Mouse (Mus musculus) neural tube, embryonic 15.5 days (tissue): ENCODE data around the gene Scly. TPM values are rescaled to one million over a fixed set of nuclear protein-coding genes. Genes with fewer than 3 reads are reported as not detected.

ENCODE experiments used
- ATAC-seq: fragments of 200-750 bp; cut with Nextera tagmentation; 2 replicates; pipeline ENCODE4 v1.8.0; 2017; ENCODE audit warnings: mild to moderate bottlenecking, moderate TSS enrichment, moderate library complexity; ENCODE audit not compliant: low FRiP score
- H3K27ac ChIP-seq: fragments of 300-500 bp; sonication (generic); replicated peaks from 2 replicates; pipeline ENCODE4 v1.5.1; 2015; ENCODE audit warnings: mild to moderate bottlenecking, inconsistent platforms
- H3K27me3 ChIP-seq: fragments of 300-500 bp; sonication (generic); replicated peaks from 2 replicates; pipeline ENCODE4 v1.6.1; 2015; ENCODE audit warnings: inconsistent platforms
- H3K36me3 ChIP-seq: fragments of 300-500 bp; sonication (generic); 2 replicates; pipeline ENCODE4 v1.6.1; 2015; ENCODE audit warnings: inconsistent platforms
- H3K4me1 ChIP-seq: fragments of 300-500 bp; sonication (generic); 2 replicates; pipeline ENCODE4 v1.6.1; 2015; ENCODE audit warnings: inconsistent platforms
- H3K4me2 ChIP-seq: fragments of 300-500 bp; sonication (generic); 2 replicates; pipeline ENCODE4 v1.6.1; 2015; ENCODE audit warnings: inconsistent platforms, mild to moderate bottlenecking, moderate library complexity
- H3K4me3 ChIP-seq: fragments of 300-500 bp; sonication (generic); replicated peaks from 2 replicates; pipeline ENCODE4 v1.5.1; 2015; ENCODE audit warnings: mild to moderate bottlenecking, inconsistent platforms
- H3K9ac ChIP-seq: fragments of 300-500 bp; sonication (generic); replicated peaks from 2 replicates; pipeline ENCODE4 v1.6.1; 2015; ENCODE audit warnings: mild to moderate bottlenecking, inconsistent platforms
- H3K9me3 ChIP-seq: fragments of 300-500 bp; sonication (generic); replicated peaks from 2 replicates; pipeline ENCODE4 v1.6.1; 2016; ENCODE audit warnings: inconsistent platforms
- WGBS: fragments of 180-500 bp; shearing (Covaris S2); methylation state at CpG from one replicate; pipeline ENCODE4 v1.1.7; 2015; ENCODE audit warnings: mixed read lengths; 5-methylcytosine and 5-hydroxymethylcytosine counted together
- polyA plus RNA-seq: library from polyadenylated mRNA; unstranded; fragments of >200 nt; fragmentation: Nextera tagmentation; extraction: Ambion mirVana; gene quantifications from 2 replicates; pipeline ENCODE4 v1.2.1, GENCODE M21; 2015

The Scly gene
- polyA plus RNA-seq, 1 experiment from 2014 or later, result 16.3 TPM

- peaks cover 47% of the 10 kb centered on the region for H3K36me3 ChIP-seq
- H3K27ac ChIP-seq, result no peak overlapping the region
- H3K4me1 ChIP-seq, result no peaks in the 10 kb centered on the region
- no peak for ATAC-seq
- H3K9me3 ChIP-seq, result no peaks in the 10 kb centered on the region
- 91% methylated on average over 4 of the region's 4 CpGs for WGBS
- no peak overlapping the region for H3K4me2 ChIP-seq
- H3K4me3 ChIP-seq, result no peak overlapping the region
- H3K27me3 ChIP-seq, result no peaks in the 10 kb centered on the region
- H3K9ac ChIP-seq, result no peak overlapping the region
Observed at GRCm38 (mm10) chr1:91304621-91305020, 6.5 kb downstream of the Scly start.

- Histone ChIP-seq H3K27ac (no peak overlapping the region), H3K27me3 (no peaks in the 10 kb centered on the region), H3K9ac (no peak overlapping the region), H3K4me3 (no peak overlapping the region), H3K4me2 (no peak overlapping the region), H3K36me3 (peaks cover 57% of the 10 kb centered on the region), H3K9me3 (no peaks in the 10 kb centered on the region), H3K4me1 (no peaks in the 10 kb centered on the region)
- WGBS, result 91% methylated on average over 13 of the region's 13 CpGs
- ATAC-seq, result no peak
Observed at GRCm38 (mm10) chr1:91309366-91310085, 11.4 kb downstream of the Scly start.

- Histone ChIP-seq H3K36me3 (peaks cover 35% of the 10 kb centered on the region), H3K4me3 (no peak overlapping the region), H3K4me1 (no peaks in the 10 kb centered on the region), H3K9ac (no peak overlapping the region), H3K27ac (no peak overlapping the region), H3K27me3 (no peaks in the 10 kb centered on the region), H3K9me3 (no peaks in the 10 kb centered on the region), H3K4me2 (no peak overlapping the region)
- WGBS, result 97% methylated on average over 4 of the region's 4 CpGs
- no peak for ATAC-seq
Observed at GRCm38 (mm10) chr1:91312273-91312672, 14.1 kb downstream of the Scly start.

GRCm38 (mm10) chr1:91313251-91313650 lies 15.1 kb downstream of the Scly start:
- H3K4me1 ChIP-seq, result no peaks in the 10 kb centered on the region
- 47% methylated on average over 5 of the region's 5 CpGs for WGBS

GRCm38 (mm10) chr1:91317656-91318055 lies 19.5 kb downstream of the Scly start:
- Histone ChIP-seq H3K27me3 (no peaks in the 10 kb centered on the region), H3K4me1 (no peaks in the 10 kb centered on the region), H3K9me3 (no peaks in the 10 kb centered on the region), H3K4me2 (no peak overlapping the region), H3K9ac (no peak overlapping the region), H3K36me3 (no peaks in the 10 kb centered on the region), H3K27ac (no peak overlapping the region), H3K4me3 (no peak overlapping the region)
- ATAC-seq, result no peak
- 91% methylated on average over 6 of the region's 6 CpGs for WGBS

More at GRCm38 (mm10) chr1:91313251-91313650, 15.1 kb downstream of the Scly start:
- Histone ChIP-seq H3K36me3 (peaks cover 31% of the 10 kb centered on the region), H3K27ac (no peak overlapping the region), H3K9me3 (no peaks in the 10 kb centered on the region), H3K4me3 (no peak overlapping the region), H3K4me2 (no peak overlapping the region), H3K27me3 (no peaks in the 10 kb centered on the region), H3K9ac (no peak overlapping the region)
- ATAC-seq, result no peak

GRCm38 (mm10) chr1:91321760-91322438 lies 23.8 kb downstream of the Scly start, which contains the start of gene Espnl:
Gene Espnl (plus strand): TSS chr1:91322075.
- 86% methylated on average over 19 of the region's 19 CpGs for WGBS
- no peak for ATAC-seq
- no peak within 1 kb of the TSS for H3K4me2 ChIP-seq

GRCm38 (mm10) chr1:91324646-91325045 lies 26.5 kb downstream of the Scly start:
- H3K9ac ChIP-seq, result no peak overlapping the region
- no peak overlapping the region for H3K4me2 ChIP-seq
- no peaks in the 10 kb centered on the region for H3K4me1 ChIP-seq
- no peaks in the 10 kb centered on the region for H3K27me3 ChIP-seq
- 84% methylated on average over 2 of the region's 2 CpGs for WGBS
- H3K9me3 ChIP-seq, result no peaks in the 10 kb centered on the region
- no peak overlapping the region for H3K4me3 ChIP-seq
- H3K27ac ChIP-seq, result no peak overlapping the region
- ATAC-seq, result no peak
- no peaks in the 10 kb centered on the region for H3K36me3 ChIP-seq

More at GRCm38 (mm10) chr1:91321760-91322438, 23.8 kb downstream of the Scly start, which contains the start of gene Espnl:
- no peak within 1 kb of the TSS for H3K4me3 ChIP-seq
- H3K9me3 ChIP-seq, result no peaks in the 10 kb centered on the region
- H3K9ac ChIP-seq, result no peak within 1 kb of the TSS
- no peaks in the 10 kb centered on the region for H3K27me3 ChIP-seq
- H3K4me1 ChIP-seq, result no peaks in the 10 kb centered on the region
- H3K36me3 ChIP-seq, result no peaks in the 10 kb centered on the region
- no peak within 1 kb of the TSS for H3K27ac ChIP-seq

GRCm38 (mm10) chr1:91325488-91326042 lies 27.4 kb downstream of the Scly start:
- Histone ChIP-seq H3K4me3 (no peak overlapping the region), H3K27ac (no peak overlapping the region), H3K9ac (no peak overlapping the region), H3K36me3 (no peaks in the 10 kb centered on the region), H3K27me3 (no peaks in the 10 kb centered on the region), H3K4me2 (no peak overlapping the region), H3K9me3 (no peaks in the 10 kb centered on the region), H3K4me1 (no peaks in the 10 kb centered on the region)
- ATAC-seq, result no peak
- 83% methylated on average over 4 of the region's 4 CpGs for WGBS

- Histone ChIP-seq H3K4me1 (no peaks in the 10 kb centered on the region), H3K9ac (no peak overlapping the region), H3K4me2 (no peak overlapping the region), H3K36me3 (no peaks in the 10 kb centered on the region), H3K27ac (no peak overlapping the region), H3K27me3 (no peaks in the 10 kb centered on the region), H3K9me3 (no peaks in the 10 kb centered on the region), H3K4me3 (no peak overlapping the region)
- no peak for ATAC-seq
- WGBS, result 49% methylated on average over 4 of the region's 4 CpGs
Observed at GRCm38 (mm10) chr1:91332102-91332501, 34.0 kb downstream of the Scly start.

GRCm38 (mm10) chr1:91333582-91333981 lies 35.4 kb downstream of the Scly start:
- H3K9ac ChIP-seq, result no peak overlapping the region
- H3K27ac ChIP-seq, result no peak overlapping the region
- no peaks in the 10 kb centered on the region for H3K4me1 ChIP-seq
- no peak overlapping the region for H3K4me3 ChIP-seq
- H3K27me3 ChIP-seq, result no peaks in the 10 kb centered on the region
- ATAC-seq, result no peak
- no peak overlapping the region for H3K4me2 ChIP-seq
- no peaks in the 10 kb centered on the region for H3K36me3 ChIP-seq
- no peaks in the 10 kb centered on the region for H3K9me3 ChIP-seq

GRCm38 (mm10) chr1:91337355-91337754 lies 39.2 kb downstream of the Scly start:
- Histone ChIP-seq H3K4me2 (no peak overlapping the region), H3K27ac (no peak overlapping the region), H3K4me1 (no peaks in the 10 kb centered on the region), H3K9ac (no peak overlapping the region), H3K9me3 (no peaks in the 10 kb centered on the region), H3K27me3 (peaks cover 5% of the 10 kb centered on the region; the same call in 1 of the 2 replicates), H3K36me3 (no peaks in the 10 kb centered on the region), H3K4me3 (no peak overlapping the region)
- no peak for ATAC-seq
- WGBS, result 92% methylated on average over 7 of the region's 7 CpGs

GRCm38 (mm10) chr1:91344001-91344400 lies 45.9 kb downstream of the Scly start:
- H3K4me3 ChIP-seq, result no peak overlapping the region
- no peak overlapping the region for H3K4me2 ChIP-seq
- no peak overlapping the region for H3K27ac ChIP-seq
- 85% methylated on average over 3 of the region's 3 CpGs for WGBS
- no peaks in the 10 kb centered on the region for H3K36me3 ChIP-seq
- H3K4me1 ChIP-seq, result peaks cover 18% of the 10 kb centered on the region
- no peak overlapping the region for H3K9ac ChIP-seq
- no peaks in the 10 kb centered on the region for H3K9me3 ChIP-seq
- ATAC-seq, result no peak
- H3K27me3 ChIP-seq, result peaks cover 50% of the 10 kb centered on the region
